Mouse (Mus musculus): ENCODE results near the gene Smok3a.
"Not testable (repeated sequence)": the region's sequence is repeated elsewhere in the genome, so short reads cannot be mapped to it uniquely, and the experiment has no call there.

The Smok3a gene

GRCm38 (mm10) chr5:138020961-138021479 lies at the start of gene Smok3a, which contains the start of gene Smok3b:
Gene Smok3a, plus strand, starts transcription at chr5:138021261.
Gene Smok3b, plus strand, starts transcription at chr5:138021429.
- DNase-seq, result not testable (repeated sequence)

- DNase-seq, result no peak
Observed at GRCm38 (mm10) chr5:137973161-137973560, 47.9 kb upstream of the Smok3a start.

- no peak for DNase-seq
Observed at GRCm38 (mm10) chr5:137973738-137974137, 47.3 kb upstream of the Smok3a start.

GRCm38 (mm10) chr5:137974724-137975123 lies 46.3 kb upstream of the Smok3a start:
- no peak for DNase-seq

GRCm38 (mm10) chr5:137975434-137975833 lies 45.6 kb upstream of the Smok3a start:
- no peak for DNase-seq

- no peak for DNase-seq
Observed at GRCm38 (mm10) chr5:137977291-137977690, 43.8 kb upstream of the Smok3a start.

- DNase-seq, result no peak
Observed at GRCm38 (mm10) chr5:137979081-137979480, 42.0 kb upstream of the Smok3a start.

GRCm38 (mm10) chr5:137981300-137981699 lies 39.8 kb upstream of the Smok3a start, which contains the start of gene Azgp1:
Gene Azgp1, plus strand, starts transcription at chr5:137981520.
- DNase-seq, result peak; percentile 4

- DNase-seq, result no peak
Observed at GRCm38 (mm10) chr5:137986351-137986750, 34.7 kb upstream of the Smok3a start.

GRCm38 (mm10) chr5:138009437-138009836 lies 11.6 kb upstream of the Smok3a start:
- DNase-seq, result no peak

GRCm38 (mm10) chr5:138012382-138012781 lies 8.7 kb upstream of the Smok3a start:
- no peak for DNase-seq

GRCm38 (mm10) chr5:138016530-138016929 lies 4.5 kb upstream of the Smok3a start:
- DNase-seq, result no peak

GRCm38 (mm10) chr5:138016997-138017396 lies 4.1 kb upstream of the Smok3a start:
- DNase-seq, result no peak

GRCm38 (mm10) chr5:138019577-138019976 lies 1.5 kb upstream of the Smok3a start:
- DNase-seq, result not testable (repeated sequence)

GRCm38 (mm10) chr5:138052894-138053293 lies 31.8 kb downstream of the Smok3a start, which contains the start of gene Smok3c:
Gene Smok3c, plus strand, starts transcription at chr5:138053194.
- DNase-seq, result not testable (repeated sequence)

- no peak for DNase-seq
Observed at GRCm38 (mm10) chr5:138073803-138074202, 52.7 kb downstream of the Smok3a start.

GRCm38 (mm10) chr5:138075684-138076083 lies 54.6 kb downstream of the Smok3a start:
- DNase-seq, result peak; percentile 47

GRCm38 (mm10) chr5:138076148-138076547 lies 55.1 kb downstream of the Smok3a start:
- DNase-seq, result no peak

GRCm38 (mm10) chr5:138080456-138080855 lies 59.4 kb downstream of the Smok3a start:
- DNase-seq, result no peak

- no peak for DNase-seq
Observed at GRCm38 (mm10) chr5:138081446-138081845, 60.4 kb downstream of the Smok3a start.

GRCm38 (mm10) chr5:138083318-138083900 lies 62.3 kb downstream of the Smok3a start:
- no peak for DNase-seq

GRCm38 (mm10) chr5:138083936-138084335 lies 62.9 kb downstream of the Smok3a start:
- DNase-seq, result no peak

All from kidney, postnatal 14 days (tissue).